Comparison of ENCODE assay signal across 19 mouse cellular contexts in the genomic region with DNA sequence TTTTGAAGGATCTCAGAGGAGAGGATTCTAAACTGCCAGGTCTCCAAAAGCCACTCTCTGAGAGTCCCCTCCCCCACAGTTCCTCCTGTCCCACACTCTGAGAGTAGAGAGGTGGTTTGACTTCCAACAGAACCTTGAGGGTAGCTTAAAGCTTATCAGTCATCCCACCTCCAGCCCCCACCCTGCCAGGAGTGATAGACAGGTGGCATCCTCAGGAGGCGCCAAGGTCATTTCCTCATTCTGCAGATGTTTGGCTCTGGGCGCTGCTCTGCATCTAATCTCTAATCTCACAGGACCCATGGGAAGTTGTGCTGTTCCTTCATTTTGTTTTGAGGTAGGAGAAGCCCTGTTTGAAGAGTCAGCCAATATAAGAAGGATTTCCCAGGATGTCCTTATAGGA.
A peak's percentile ranks its signal among the peaks of the same experiment; 100 is the strongest.
DNase-seq lines count a peak whose midpoint lies in the region; ATAC-seq and TF ChIP-seq lines count a peak whose summit lies in the region.
"Had no signal": no experiment of that assay in that cellular context is flagged by ENCODE, and none has a peak within 500 bp of the region (broad histone marks: within the 10 kb centered on the region; RNA-seq: fewer than 3 reads in every experiment).

No protein-coding gene starts in this region.

- 20% methylated on average over 2 of the region's 2 CpGs for WGBS in liver, postnatal 0 days (ENCODE audit: insufficient replicate concordance)
- 73% methylated on average over 2 of the region's 2 CpGs for WGBS in hindbrain, embryonic 11.5 days

- no peak for ATAC-seq in liver, postnatal 0 days
- ATAC-seq in hematopoietic stem cell, adult 5-6 weeks (replicated peaks in 1 of 2; ENCODE audit: insufficient read depth in 1 of 2, low FRiP score in 2 of 2, low TSS enrichment in 1 of 2, low read depth in 1 of 2, poor library complexity in 2 of 2, severe bottlenecking in 2 of 2), result peak; percentile 45 to 49
- peak; percentile 94 for ATAC-seq in megakaryocyte progenitor cell, adult 5-6 weeks (replicated peaks; ENCODE audit: poor library complexity)
- no peak for ATAC-seq in hindbrain, embryonic 11.5 days (ENCODE audit: low FRiP score)
- ATAC-seq: midbrain, embryonic 13.5 days had no signal

- no peak overlapping the region for H3K4me3 ChIP-seq in liver, postnatal 0 days (ENCODE audit: low read depth, low read length)
- peak overlapping the region in 1 of 2 experiments; percentile 42; a peak in 1 of 4 replicates for H3K4me3 ChIP-seq in MEL (ENCODE audit: control insufficient read depth in 1 of 2, insufficient read depth in 1 of 2, low read depth in 2 of 2, low read length in 2 of 2)
- H3K4me3 ChIP-seq in hindbrain, embryonic 11.5 days (ENCODE audit: low read depth, low read length), result no peak overlapping the region
- H3K4me3 ChIP-seq: heart, adult 2 months; heart, embryonic 15.5 days; hindbrain, embryonic 13.5 days; limb, embryonic 15.5 days; midbrain, embryonic 13.5 days; myocyte; neural tube, embryonic 15.5 days had no signal

- no peaks in the 10 kb centered on the region for H3K36me3 ChIP-seq in liver, postnatal 0 days (replicated peaks; ENCODE audit: insufficient read depth, low read length)
- H3K36me3 ChIP-seq in MEL (ENCODE audit: control insufficient read depth in 1 of 2, insufficient read depth in 2 of 2, low read length in 2 of 2), result peaks cover 0 to 33% of the 10 kb centered on the region in 2 experiments; a peak in 2 of 4 replicates
- no peaks in the 10 kb centered on the region for H3K36me3 ChIP-seq in hindbrain, embryonic 11.5 days (ENCODE audit: control insufficient read depth, insufficient read depth, low read length)
- H3K36me3 ChIP-seq: heart, embryonic 15.5 days; hindbrain, embryonic 13.5 days; limb, embryonic 15.5 days; midbrain, embryonic 13.5 days; neural tube, embryonic 15.5 days had no signal

- TF ChIP-seq CTCF in liver, postnatal 0 days (IDR thresholded peaks at IDR 0.05; ENCODE audit: low read depth), result no peak
- TF ChIP-seq CTCF in MEL (IDR thresholded peaks at IDR 0.05 in 2 of 3, conservative IDR thresholded peaks at IDR 0.05 in 1 of 3; ENCODE audit: control insufficient read depth in 1 of 3, insufficient read depth in 1 of 3, low read depth in 2 of 3, low read length in 3 of 3, poor library complexity in 1 of 3, severe bottlenecking in 1 of 3), result no peak

- H3K4me2 ChIP-seq in liver, postnatal 0 days (ENCODE audit: low read depth, low read length), result no peak overlapping the region
- H3K4me2 ChIP-seq in hindbrain, embryonic 11.5 days (replicated peaks; ENCODE audit: low read depth, low read length), result no peak overlapping the region
- H3K4me2 ChIP-seq: heart, embryonic 15.5 days; hindbrain, embryonic 13.5 days; limb, embryonic 15.5 days; midbrain, embryonic 13.5 days; neural tube, embryonic 15.5 days had no signal

- H3K27ac ChIP-seq in liver, postnatal 0 days (ENCODE audit: low read depth), result no peak overlapping the region
- peak overlapping the region; percentile 94 for H3K27ac ChIP-seq in MEL (ENCODE audit: control insufficient read depth, low read depth, low read length)
- H3K27ac ChIP-seq in hindbrain, embryonic 11.5 days (ENCODE audit: low read depth, low read length), result no peak overlapping the region
- H3K27ac ChIP-seq: heart, adult 2 months; heart, embryonic 15.5 days; hindbrain, embryonic 13.5 days; limb, embryonic 15.5 days; macrophage; midbrain, embryonic 13.5 days; neural tube, embryonic 15.5 days had no signal

- no peaks in the 10 kb centered on the region for H3K9me3 ChIP-seq in liver, postnatal 0 days (ENCODE audit: low read length)
- no peaks in the 10 kb centered on the region for H3K9me3 ChIP-seq in MEL (replicated peaks; ENCODE audit: insufficient read depth, low read length)
- H3K9me3 ChIP-seq in hindbrain, embryonic 11.5 days (ENCODE audit: control insufficient read depth, low read length), result no peaks in the 10 kb centered on the region
- H3K9me3 ChIP-seq: heart, embryonic 15.5 days; hindbrain, embryonic 13.5 days; limb, embryonic 15.5 days; midbrain, embryonic 13.5 days; neural tube, embryonic 15.5 days had no signal

- DNase-seq in liver (peak; percentile 43), MEL (ENCODE audit: low read depth, low spot score) (peak; percentile 94)
- no peak for DNase-seq in liver, postnatal 0 days
- DNase-seq in hindbrain, embryonic 11.5 days (ENCODE audit: low spot score), result no peak
- no peak for DNase-seq in frontal cortex, postnatal 14 days (ENCODE audit: low spot score in 2 of 2)
- DNase-seq: cerebellum, postnatal 14 days; gastrocnemius, postnatal 10 days; heart, adult 2 months; kidney, adult 11 months; kidney, postnatal 10 days had no signal

- TF ChIP-seq POLR2A in MEL (IDR thresholded peaks at IDR 0.05; ENCODE audit: control insufficient read depth in 1 of 2, insufficient read depth in 1 of 2, low read depth in 1 of 2, low read length in 2 of 2, poor library complexity in 1 of 2), result peak in 1 of 2 experiments; percentile 33; a peak in 1 of 4 replicates

- no peak overlapping the region for H3K9ac ChIP-seq in liver, postnatal 0 days (replicated peaks)
- H3K9ac ChIP-seq in MEL (ENCODE audit: control insufficient read depth, low read depth, low read length, poor library complexity, severe bottlenecking), result peak overlapping the region; percentile 41; the same call in 1 of the 2 replicates
- no peak overlapping the region for H3K9ac ChIP-seq in hindbrain, embryonic 11.5 days (ENCODE audit: low read depth, low read length)
- H3K9ac ChIP-seq: heart, embryonic 15.5 days; hindbrain, embryonic 13.5 days; limb, embryonic 15.5 days; midbrain, embryonic 13.5 days; neural tube, embryonic 15.5 days had no signal

- TF ChIP-seq RAD21 in MEL (IDR thresholded peaks at IDR 0.05; ENCODE audit: low read depth, low read length), result no peak

- H3K27me3 ChIP-seq in liver, postnatal 0 days (ENCODE audit: insufficient read depth, low read length), result no peaks in the 10 kb centered on the region
- H3K27me3 ChIP-seq in MEL (ENCODE audit: control insufficient read depth in 1 of 2, insufficient read depth in 2 of 2, low read length in 2 of 2), result no peaks in the 10 kb centered on the region
- H3K27me3 ChIP-seq in hindbrain, embryonic 11.5 days (ENCODE audit: control insufficient read depth, insufficient read depth, low read length), result peaks cover 3% of the 10 kb centered on the region; the same call in 1 of the 2 replicates
- H3K27me3 ChIP-seq: heart, embryonic 15.5 days; limb, embryonic 15.5 days; neural tube, embryonic 15.5 days had no signal

- no peak for TF ChIP-seq EP300 in liver, postnatal 0 days (IDR thresholded peaks at IDR 0.05; ENCODE audit: low read depth)
- peak; percentile 96 to 100 for TF ChIP-seq EP300 in MEL (IDR thresholded peaks at IDR 0.05; ENCODE audit: low read depth in 1 of 2, low read length in 2 of 2)

- H3K4me1 ChIP-seq in liver, postnatal 0 days (ENCODE audit: insufficient read depth), result peaks cover 5% of the 10 kb centered on the region; the same call in 1 of the 2 replicates
- peaks cover 21 to 43% of the 10 kb centered on the region in 2 experiments for H3K4me1 ChIP-seq in MEL (ENCODE audit: control insufficient read depth in 1 of 2, insufficient read depth in 2 of 2, low read length in 2 of 2)
- H3K4me1 ChIP-seq in hindbrain, embryonic 11.5 days (replicated peaks; ENCODE audit: control insufficient read depth, insufficient read depth, low read length), result peaks cover 4% of the 10 kb centered on the region

- H3K79me2 ChIP-seq in MEL (ENCODE audit: control insufficient read depth, insufficient read depth, low read length, poor library complexity), result no peaks in the 10 kb centered on the region

TF ChIP-seq in MEL, 35 proteins besides CTCF, POLR2A, EP300 and RAD21 (continues in another document):
- TF ChIP-seq SIN3A (IDR thresholded peaks at IDR 0.05; ENCODE audit: low read length) (peak; percentile 88), ZC3H11A (IDR thresholded peaks at IDR 0.05; ENCODE audit: low read depth, low read length) (no peak), ZMIZ1 (IDR thresholded peaks at IDR 0.05; ENCODE audit: low read depth, low read length) (peak; percentile 78), UBTF (IDR thresholded peaks at IDR 0.05; ENCODE audit: borderline replicate concordance, insufficient read depth, low read depth, low read length) (no peak), CHD2 (IDR thresholded peaks at IDR 0.05; ENCODE audit: low read length) (peak; percentile 77), MAZ (IDR thresholded peaks at IDR 0.05; ENCODE audit: low read depth, low read length) (peak; percentile 99), MAFK (IDR thresholded peaks at IDR 0.05; ENCODE audit: borderline replicate concordance, low read depth, low read length) (peak; percentile 39; the same call in 1 of the 2 replicates), ZKSCAN1 (IDR thresholded peaks at IDR 0.05; ENCODE audit: low read depth, low read length) (no peak), KAT2A (conservative IDR thresholded peaks at IDR 0.05; ENCODE audit: low read depth, low read length) (no peak; the same call in 1 of the 2 replicates), SMC3 (IDR thresholded peaks at IDR 0.05; ENCODE audit: low read depth, low read length) (no peak), NELFE (IDR thresholded peaks at IDR 0.05; ENCODE audit: low read depth, low read length) (no peak), MAX (IDR thresholded peaks at IDR 0.05; ENCODE audit: low read length) (0 out of 2 replicates have a peak, but pooled peaks have one; percentile 45), HCFC1 (IDR thresholded peaks at IDR 0.05; ENCODE audit: low read depth, low read length) (no peak), CHD1 (IDR thresholded peaks at IDR 0.05; ENCODE audit: low read depth, low read length) (no peak), ETS1 (IDR thresholded peaks at IDR 0.05; ENCODE audit: low read depth, low read length) (peak; percentile 99), GABPA (IDR thresholded peaks at IDR 0.05; ENCODE audit: low read depth, low read length) (no peak), JUND (IDR thresholded peaks at IDR 0.05; ENCODE audit: low read depth, low read length) (0 out of 2 replicates have a peak, but pooled peaks have one; percentile 23), MEF2A (IDR thresholded peaks at IDR 0.05; ENCODE audit: extremely low read depth, insufficient replicate concordance, low read depth, low read length, poor library complexity, severe bottlenecking) (peak; percentile 70; the same call in 1 of the 2 replicates), NRF1 (IDR thresholded peaks at IDR 0.05; ENCODE audit: insufficient read depth, low read depth, low read length, poor library complexity, severe bottlenecking) (no peak), USF1 (IDR thresholded peaks at IDR 0.05; ENCODE audit: low read depth, low read length) (no peak), TCF12 (IDR thresholded peaks at IDR 0.05; ENCODE audit: low read depth, low read length) (peak; percentile 100), ZNF384 (IDR thresholded peaks at IDR 0.05; ENCODE audit: low read depth, low read length) (peak; percentile 28; the same call in 1 of the 2 replicates), ELF1 (IDR thresholded peaks at IDR 0.05; ENCODE audit: low read depth, low read length) (peak; percentile 72), E2F4 (IDR thresholded peaks at IDR 0.05; ENCODE audit: borderline replicate concordance, low read depth, low read length) (0 out of 2 replicates have a peak, but pooled peaks have one; percentile 60)

Comparison
In these comparisons a context has a peak if more than half of its experiments do, and no peak if none do; other contexts are left out.
1. DNase-seq: peak in liver (single experiment) and MEL (single experiment); none in liver, postnatal 0 days (single experiment), hindbrain, embryonic 11.5 days (single experiment) and frontal cortex, postnatal 14 days (0 of 2).
2. ATAC-seq: peak in hematopoietic stem cell, adult 5-6 weeks (2 of 2) and megakaryocyte progenitor cell, adult 5-6 weeks (single experiment); none in liver, postnatal 0 days (single experiment) and hindbrain, embryonic 11.5 days (single experiment).